Comparison of ENCODE assay signal across 8 mouse cellular contexts in genomic region chr14:25587487-25588001, GRCm38 (mm10).
DNase-seq lines count a peak whose midpoint lies in the region; ATAC-seq lines count a peak whose summit lies in the region.

No protein-coding gene starts in this region.

- peaks cover 8% of the 10 kb centered on the region; the same call in 1 of the 2 replicates for H3K36me3 ChIP-seq in heart, embryonic 15.5 days
- 0 out of 2 replicates have a peak, but pooled peaks cover 5% of the 10 kb centered on the region for H3K36me3 ChIP-seq in stomach, embryonic 16.5 days (ENCODE audit: control insufficient read depth, insufficient read depth, low read length)

- peak overlapping the region; percentile 30 for H3K9ac ChIP-seq in heart, embryonic 15.5 days
- peak overlapping the region; percentile 58 for H3K9ac ChIP-seq in stomach, embryonic 16.5 days (ENCODE audit: low read length)

- H3K27me3 ChIP-seq in heart, embryonic 15.5 days = no peaks in the 10 kb centered on the region
- H3K27me3 ChIP-seq in stomach, embryonic 16.5 days (ENCODE audit: control insufficient read depth, insufficient read depth, low read length) = no peaks in the 10 kb centered on the region

- no peaks in the 10 kb centered on the region for H3K9me3 ChIP-seq in heart, embryonic 15.5 days (replicated peaks)
- no peaks in the 10 kb centered on the region for H3K9me3 ChIP-seq in stomach, embryonic 16.5 days (replicated peaks; ENCODE audit: control insufficient read depth, low read length)

- H3K4me2 ChIP-seq in heart, embryonic 15.5 days = peak overlapping the region; percentile 40
- H3K4me2 ChIP-seq in stomach, embryonic 16.5 days (ENCODE audit: low read depth, low read length) = 0 out of 2 replicates have a peak overlapping the region, but pooled peaks have one; percentile 6

- peak; percentile 63 for ATAC-seq in heart, embryonic 15.5 days (replicated peaks; ENCODE audit: insufficient number of reproducible peaks, insufficient read depth, low FRiP score, low read depth)
- peak; percentile 63 for ATAC-seq in stomach, embryonic 16.5 days (ENCODE audit: insufficient read depth, low FRiP score)

- peaks cover 65% of the 10 kb centered on the region for H3K4me1 ChIP-seq in heart, embryonic 15.5 days (replicated peaks)
- peaks cover 58% of the 10 kb centered on the region for H3K4me1 ChIP-seq in stomach, embryonic 16.5 days (ENCODE audit: control insufficient read depth, insufficient read depth, low read length)

- H3K4me3 ChIP-seq in heart, embryonic 15.5 days = no peak overlapping the region
- no peak overlapping the region for H3K4me3 ChIP-seq in stomach, embryonic 16.5 days (replicated peaks; ENCODE audit: low read length)

- peak; percentile 89 for DNase-seq in ovary, adult 18-20 months (ENCODE audit: low spot score)
- DNase-seq in ovary, postnatal 10 days (ENCODE audit: low spot score) = no peak
- peak; percentile 74 for DNase-seq in embryo, embryonic 11 days
- peak; percentile 80 for DNase-seq in kidney, postnatal 10 days
- DNase-seq in lung, postnatal 36 days = peak; percentile 77
- no peak for DNase-seq in gastrocnemius, adult 8-10 months (ENCODE audit: low spot score in 2 of 2)

- peak overlapping the region; percentile 95 for H3K27ac ChIP-seq in heart, embryonic 15.5 days
- peak overlapping the region; percentile 84 for H3K27ac ChIP-seq in stomach, embryonic 16.5 days (ENCODE audit: low read length)

- WGBS in heart, embryonic 15.5 days = 7% methylated on average over 6 of the region's 6 CpGs
- 12% methylated on average over 6 of the region's 6 CpGs for WGBS in stomach, embryonic 16.5 days

Comparison
In these comparisons a context has a peak if more than half of its experiments do, and no peak if none do; other contexts are left out.
1. DNase-seq: peak in ovary, adult 18-20 months (single experiment), embryo, embryonic 11 days (single experiment), kidney, postnatal 10 days (single experiment) and lung, postnatal 36 days (single experiment); none in ovary, postnatal 10 days (single experiment) and gastrocnemius, adult 8-10 months (0 of 2).